Mouse (Mus musculus) ES-Bruce4 (cell line): ENCODE data around the gene Kif21b. TPM values are rescaled to one million over a fixed set of nuclear protein-coding genes. Genes with fewer than 3 reads are reported as not detected.

Experiments
- H3K27ac ChIP-seq: 2 replicates; pipeline ENCODE4 v1.5.1; 2012; ENCODE audit warnings: low read length, inconsistent platforms; ENCODE audit not compliant: insufficient read depth
- H3K27me3 ChIP-seq: 2 replicates; pipeline ENCODE4 v1.6.1; 2012; ENCODE audit warnings: mild to moderate bottlenecking, low read length, inconsistent platforms; ENCODE audit not compliant: control insufficient read depth, poor library complexity, insufficient read depth, severe bottlenecking
- H3K36me3 ChIP-seq: 2 replicates; pipeline ENCODE4 v1.6.1; 2012; ENCODE audit warnings: inconsistent platforms, mild to moderate bottlenecking, low read length, moderate library complexity; ENCODE audit not compliant: control insufficient read depth, poor library complexity, insufficient read depth, severe bottlenecking
- H3K4me1 ChIP-seq: one replicate; pipeline ENCODE4 v1.8.1; 2011; ENCODE audit warnings: low read length; ENCODE audit not compliant: control insufficient read depth, insufficient read depth
- H3K4me3 ChIP-seq: 2 replicates; pipeline ENCODE4 v1.5.1; 2011; ENCODE audit warnings: low read depth, mild to moderate bottlenecking, low read length
- H3K9ac ChIP-seq: 2 replicates; pipeline ENCODE4 v1.6.1; 2012; ENCODE audit warnings: low read depth, mild to moderate bottlenecking, inconsistent platforms; ENCODE audit not compliant: poor library complexity, severe bottlenecking
- H3K9me3 ChIP-seq: replicated peaks from 2 replicates; pipeline ENCODE4 v1.6.1; 2012; ENCODE audit warnings: mild to moderate bottlenecking, low read length, inconsistent platforms; ENCODE audit not compliant: control insufficient read depth, poor library complexity, insufficient read depth, severe bottlenecking
- CTCF ChIP-seq: IDR thresholded peaks from one replicate; pipeline ENCODE4 v1.8.1; 2011; ENCODE audit warnings: low read depth, low read length
- EP300 ChIP-seq: IDR thresholded peaks from 2 replicates; pipeline ENCODE4 v1.6.1; 2011; ENCODE audit warnings: low read depth, low read length; ENCODE audit not compliant: insufficient read depth
- POLR2A ChIP-seq: IDR thresholded peaks from one replicate; pipeline ENCODE4 v1.8.1; 2011; ENCODE audit warnings: low read length; ENCODE audit not compliant: insufficient read depth
- polyA plus RNA-seq: library from polyadenylated mRNA; stranded (reverse); fragments of >200 nt; gene quantifications from 2 replicates; pipeline ENCODE4 v1.2.4, GENCODE M21; 2011; ENCODE audit warnings: low read depth; ENCODE audit not compliant: missing spikeins, insufficient read depth, insufficient read length

Kif21b gene
- polyA plus RNA-seq, 1 experiment = 16.0 TPM

DNA sequence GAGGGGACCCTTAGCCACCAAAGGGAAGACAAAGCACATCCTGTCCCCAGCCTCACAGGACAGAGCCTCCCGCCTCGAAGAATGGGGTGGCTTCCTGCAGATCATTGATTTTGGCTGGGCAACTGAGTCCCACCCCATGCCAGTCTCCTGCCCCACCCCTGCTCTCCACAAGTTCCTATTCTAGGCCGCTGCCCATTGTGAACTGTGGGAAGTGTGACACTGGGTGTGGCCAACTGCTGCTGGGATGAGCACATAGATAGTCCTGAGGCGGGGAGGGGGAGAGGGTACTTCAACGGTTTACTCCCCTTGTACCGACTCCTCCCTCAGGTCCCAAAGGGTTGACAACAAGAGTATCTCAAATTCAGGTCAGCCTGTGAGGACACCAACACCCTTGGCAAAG, 47.6 kb downstream of the Kif21b start:
- TF ChIP-seq POLR2A (no peak), CTCF (no peak), EP300 (peak; percentile 40; the same call in 1 of the 2 replicates)
- no peaks in the 10 kb centered on the region for H3K36me3 ChIP-seq
- H3K27ac ChIP-seq = no peak overlapping the region
- peaks cover 3% of the 10 kb centered on the region for H3K4me1 ChIP-seq
- H3K27me3 ChIP-seq = no peaks in the 10 kb centered on the region
- no peak overlapping the region for H3K4me3 ChIP-seq
- H3K9me3 ChIP-seq = no peaks in the 10 kb centered on the region
- H3K9ac ChIP-seq = no peak overlapping the region

DNA sequence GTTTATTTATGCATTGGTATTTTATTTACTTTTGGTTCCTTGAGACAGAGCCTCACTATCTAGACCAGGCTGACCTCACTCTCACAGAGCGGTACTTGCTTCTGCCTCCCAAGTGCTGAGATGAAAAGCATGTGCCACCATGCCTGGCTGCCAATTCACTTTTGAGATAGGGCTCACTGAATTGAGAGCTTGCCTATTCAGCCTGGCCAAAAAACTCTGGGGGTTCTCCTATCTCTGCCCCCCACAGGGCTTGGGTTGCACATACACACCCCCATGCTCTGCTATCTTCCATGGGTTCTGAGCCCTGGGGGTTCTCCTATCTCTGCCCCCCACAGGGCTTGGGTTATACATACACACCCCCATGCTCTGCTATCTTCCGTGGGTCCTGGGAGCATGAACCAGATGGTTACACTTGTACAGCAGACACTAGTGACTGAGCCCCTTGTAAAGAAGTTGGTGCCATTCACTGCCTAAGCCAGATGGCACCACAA, 48.4 kb downstream of the Kif21b start:
- Histone ChIP-seq H3K36me3 (no peaks in the 10 kb centered on the region), H3K4me1 (peaks cover 3% of the 10 kb centered on the region), H3K9me3 (no peaks in the 10 kb centered on the region), H3K27ac (no peak overlapping the region), H3K4me3 (no peak overlapping the region), H3K9ac (no peak overlapping the region), H3K27me3 (no peaks in the 10 kb centered on the region)
- TF ChIP-seq EP300 = no peak

DNA sequence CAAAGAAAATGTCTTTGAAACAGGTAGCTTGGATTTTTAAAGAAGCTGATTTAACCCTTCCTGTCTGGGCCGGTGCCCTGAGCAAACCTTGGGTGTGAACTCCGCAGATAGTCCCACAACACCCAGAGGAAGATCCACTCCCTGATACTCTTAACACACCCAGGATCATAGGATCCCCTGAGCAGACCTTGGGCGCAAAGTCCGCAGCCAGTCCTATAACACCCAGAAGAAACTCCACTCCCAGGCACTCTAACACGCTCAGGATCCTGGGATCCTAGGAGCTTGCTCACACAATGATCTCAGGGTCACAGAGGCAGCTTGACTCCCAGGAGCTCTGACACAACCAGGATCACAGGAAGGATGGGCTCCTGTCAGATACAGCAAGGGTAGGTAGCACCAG, 58.8 kb downstream of the Kif21b start:
- Histone ChIP-seq H3K27me3 (no peaks in the 10 kb centered on the region), H3K36me3 (no peaks in the 10 kb centered on the region), H3K27ac (no peak overlapping the region), H3K4me3 (no peak overlapping the region), H3K9me3 (no peaks in the 10 kb centered on the region), H3K9ac (no peak overlapping the region), H3K4me1 (no peaks in the 10 kb centered on the region)
- no peak for TF ChIP-seq EP300
- TF ChIP-seq POLR2A = no peak
- no peak for TF ChIP-seq CTCF

DNA sequence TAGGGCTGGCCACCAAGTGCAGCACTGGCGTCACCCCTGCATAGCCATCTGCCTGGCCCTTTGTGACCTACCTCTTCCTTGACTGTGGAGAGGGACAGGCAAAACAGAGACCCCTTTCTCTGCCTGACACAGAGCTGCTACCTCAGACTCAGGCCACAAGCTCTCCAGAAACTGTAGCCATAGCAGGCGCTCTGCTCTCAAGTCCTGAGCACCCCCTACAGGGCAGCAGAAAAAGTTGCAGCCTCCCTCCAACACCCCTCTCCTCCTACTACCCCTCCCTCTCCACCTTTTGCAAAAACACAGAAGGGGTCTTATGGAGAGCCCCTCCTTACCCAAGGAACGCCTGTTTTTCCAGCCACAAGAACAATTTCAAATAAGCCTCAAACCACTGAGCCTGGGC, 81.6 kb downstream of the Kif21b start, which contains the start of gene Mroh3:
Mroh3 (minus strand) TSS at position 26 of the 400 bp plus-strand sequence.
- TF ChIP-seq EP300 (no peak), CTCF (peak; percentile 76)
- no peaks in the 10 kb centered on the region; the same call in 1 of the 2 replicates for H3K36me3 ChIP-seq
- no peaks in the 10 kb centered on the region for H3K27me3 ChIP-seq
- no peaks in the 10 kb centered on the region for H3K4me1 ChIP-seq
- no peak within 1 kb of the TSS for H3K27ac ChIP-seq
- no peak within 1 kb of the TSS for H3K9ac ChIP-seq
- no peak within 1 kb of the TSS for H3K4me3 ChIP-seq
- H3K9me3 ChIP-seq = no peaks in the 10 kb centered on the region

DNA sequence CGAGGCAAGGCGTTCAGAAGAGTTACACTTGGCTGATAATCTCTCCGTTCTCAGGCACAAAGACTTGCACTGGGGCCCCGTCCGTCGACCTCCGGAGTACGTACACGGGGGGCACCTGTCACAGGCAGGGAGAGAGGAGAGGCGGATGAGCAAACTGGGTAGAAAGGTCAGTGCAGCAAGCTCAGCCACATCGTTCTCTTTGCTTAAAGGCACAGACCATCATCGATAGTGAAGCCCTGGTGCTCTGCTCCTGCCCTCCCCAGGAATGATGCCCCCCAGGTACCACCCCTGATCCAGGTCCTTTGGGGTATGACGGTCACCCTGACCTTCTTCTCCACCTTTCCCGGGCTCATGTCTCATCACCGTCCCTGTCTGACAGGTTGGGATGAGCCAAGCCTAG, 83.1 kb downstream of the Kif21b start:
- Histone ChIP-seq H3K4me1 (no peaks in the 10 kb centered on the region), H3K9me3 (no peaks in the 10 kb centered on the region), H3K27ac (no peak overlapping the region), H3K4me3 (no peak overlapping the region), H3K9ac (no peak overlapping the region), H3K36me3 (peaks cover 7% of the 10 kb centered on the region; the same call in 1 of the 2 replicates), H3K27me3 (no peaks in the 10 kb centered on the region)
- no peak for TF ChIP-seq POLR2A
- no peak for TF ChIP-seq CTCF
- TF ChIP-seq EP300 = no peak

DNA sequence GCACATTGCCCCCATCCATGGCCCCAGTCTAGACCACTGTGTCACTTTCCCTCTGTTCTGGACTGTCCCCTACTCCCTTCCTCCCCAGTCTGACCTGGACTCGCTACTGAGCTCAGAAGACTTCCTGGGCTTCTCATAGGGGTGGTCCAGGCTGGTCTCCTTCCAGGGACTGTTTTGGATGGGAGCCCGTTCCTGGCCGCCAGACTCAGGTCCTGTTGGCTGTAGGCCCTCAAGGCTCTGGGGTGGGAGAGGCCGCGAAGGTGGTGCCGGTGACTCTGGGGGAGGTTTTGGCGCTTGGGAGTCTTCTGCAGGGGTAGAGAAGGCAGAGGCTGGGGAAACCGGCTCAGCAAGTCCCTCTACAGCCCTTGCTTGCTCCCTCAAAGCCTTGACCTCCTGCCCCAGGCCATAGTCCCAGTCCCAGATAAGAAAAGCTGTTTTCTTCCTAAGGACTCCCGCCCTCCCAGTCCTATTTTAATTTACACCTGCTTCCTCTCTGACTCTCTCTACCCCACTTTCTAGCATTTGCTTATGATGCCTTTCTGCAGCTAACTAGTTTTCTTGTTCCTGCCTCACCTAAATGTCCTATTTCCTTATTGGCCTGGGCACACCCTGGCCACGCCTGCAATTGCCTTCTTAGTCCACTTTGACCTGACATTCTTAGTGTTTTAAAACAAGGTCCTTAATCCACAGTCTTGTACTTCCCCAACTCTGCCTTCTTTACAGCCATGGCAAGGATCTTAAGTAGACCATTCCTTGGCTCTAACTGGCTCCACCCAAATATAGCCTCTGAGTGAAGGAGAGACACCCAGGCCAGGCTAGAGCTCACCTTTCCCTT, 89.1 kb downstream of the Kif21b start:
- Histone ChIP-seq H3K27me3 (no peaks in the 10 kb centered on the region), H3K9me3 (no peaks in the 10 kb centered on the region), H3K27ac (peak overlapping the region; percentile 84), H3K9ac (peak overlapping the region; percentile 9; the same call in 1 of the 2 replicates), H3K4me1 (peaks cover 7% of the 10 kb centered on the region), H3K4me3 (peak overlapping the region; percentile 23; the same call in 1 of the 2 replicates), H3K36me3 (0 out of 2 replicates have a peak, but pooled peaks cover 8% of the 10 kb centered on the region)
- TF ChIP-seq POLR2A = no peak
- TF ChIP-seq EP300 = peak; percentile 70
- TF ChIP-seq CTCF = no peak
